Mouse (Mus musculus) limb, embryonic 12.5 days (tissue): ENCODE data around the gene Mfsd5. TPM values are rescaled to one million over a fixed set of nuclear protein-coding genes. Genes with fewer than 3 reads are reported as not detected.

Source experiments
- ATAC-seq: fragments of 200-750 bp; cut with Nextera tagmentation; 2 replicates; pipeline ENCODE4 v1.8.0; 2017; ENCODE audit warnings: low read depth, moderate TSS enrichment; ENCODE audit not compliant: insufficient number of reproducible peaks, insufficient read depth, low FRiP score, low TSS enrichment
- H3K27ac ChIP-seq: fragments of 300-500 bp; sonication (generic); 2 replicates; pipeline ENCODE4 v1.5.1; 2016; ENCODE audit warnings: mild to moderate bottlenecking, moderate library complexity
- H3K27me3 ChIP-seq: fragments of 300-500 bp; sonication (generic); 2 replicates; pipeline ENCODE4 v1.6.1; 2016; ENCODE audit warnings: mild to moderate bottlenecking, moderate library complexity
- H3K36me3 ChIP-seq: fragments of 300-500 bp; sonication (generic); 2 replicates; pipeline ENCODE4 v1.6.1; 2016; ENCODE audit warnings: mild to moderate bottlenecking, moderate library complexity
- H3K4me1 ChIP-seq: fragments of 300-500 bp; sonication (generic); replicated peaks from 2 replicates; pipeline ENCODE4 v1.6.1; 2016
- H3K4me2 ChIP-seq: fragments of 300-500 bp; sonication (generic); 2 replicates; pipeline ENCODE4 v1.6.1; 2016; ENCODE audit warnings: mild to moderate bottlenecking, moderate library complexity
- H3K4me3 ChIP-seq: fragments of 300-500 bp; sonication (generic); replicated peaks from 2 replicates; pipeline ENCODE4 v1.5.1; 2016; ENCODE audit warnings: mild to moderate bottlenecking
- H3K9ac ChIP-seq: fragments of 300-500 bp; sonication (generic); replicated peaks from 2 replicates; pipeline ENCODE4 v1.6.1; 2016; ENCODE audit warnings: mild to moderate bottlenecking, moderate library complexity
- H3K9me3 ChIP-seq: fragments of 300-500 bp; sonication (generic); 2 replicates; pipeline ENCODE4 v1.6.1; 2016; ENCODE audit warnings: mild to moderate bottlenecking, moderate library complexity
- WGBS: fragments of 180-500 bp; shearing (Covaris S2); methylation state at CpG from one replicate; pipeline ENCODE4 v1.1.7; 2016; 5-methylcytosine and 5-hydroxymethylcytosine counted together
- polyA plus RNA-seq: library from polyadenylated mRNA; unstranded; fragments of >200 nt; fragmentation: Nextera tagmentation; extraction: Ambion mirVana; gene quantifications from 2 replicates; pipeline ENCODE4 v1.2.1, GENCODE M21; 2016

The Mfsd5 gene
- polyA plus RNA-seq, 1 experiment from 2014 or later = 58.8 TPM

GRCm38 (mm10) chr15:102249251-102249691, 30.0 kb upstream of the Mfsd5 start:
- no peaks in the 10 kb centered on the region for H3K9me3 ChIP-seq
- H3K4me3 ChIP-seq = peak overlapping the region; percentile 67
- peaks cover 80% of the 10 kb centered on the region for H3K4me1 ChIP-seq
- ATAC-seq = peak; percentile 50; the same call in 1 of the 2 replicates
- H3K4me2 ChIP-seq = peak overlapping the region; percentile 97
- H3K36me3 ChIP-seq = peaks cover 45% of the 10 kb centered on the region
- peak overlapping the region; percentile 100 for H3K27ac ChIP-seq
- WGBS = 0% methylated on average over 13 of the region's 13 CpGs
- H3K9ac ChIP-seq = peak overlapping the region; percentile 52
- H3K27me3 ChIP-seq = no peaks in the 10 kb centered on the region

- no peaks in the 10 kb centered on the region for H3K9me3 ChIP-seq
- WGBS = 33% methylated on average over 9 of the region's 9 CpGs
- ATAC-seq = no peak
- peak overlapping the region; percentile 52 for H3K9ac ChIP-seq
- no peaks in the 10 kb centered on the region for H3K27me3 ChIP-seq
- H3K4me2 ChIP-seq = peak overlapping the region; percentile 97
- peaks cover 48% of the 10 kb centered on the region for H3K36me3 ChIP-seq
- peak overlapping the region; percentile 100 for H3K27ac ChIP-seq
- H3K4me1 ChIP-seq = peaks cover 81% of the 10 kb centered on the region
- H3K4me3 ChIP-seq = peak overlapping the region; percentile 67
These were observed 29.3 kb upstream of the Mfsd5 start for GRCm38 (mm10) chr15:102249967-102250366.

DNA sequence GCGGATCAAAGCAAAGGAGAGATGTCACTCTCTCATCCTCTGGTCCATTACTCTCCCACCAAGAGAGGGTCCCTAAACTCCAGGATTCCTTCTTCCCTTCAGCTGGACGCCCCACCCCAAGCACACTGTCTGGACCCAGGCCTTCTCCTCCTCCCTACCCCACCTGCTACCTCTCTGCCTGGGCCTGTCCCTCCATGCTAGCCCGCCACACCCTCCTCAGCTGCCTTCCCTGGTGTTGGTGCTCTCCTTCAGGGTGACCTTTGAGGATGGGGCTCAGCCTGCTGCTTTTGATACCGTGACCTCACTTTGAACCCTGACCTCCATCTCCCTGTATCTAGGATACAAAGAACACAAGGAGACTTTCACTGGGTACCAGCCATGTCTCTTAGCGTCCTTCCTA, 28.7 kb upstream of the Mfsd5 start:
- Histone ChIP-seq H3K4me1 (peaks cover 81% of the 10 kb centered on the region), H3K27ac (peak overlapping the region; percentile 100), H3K9me3 (no peaks in the 10 kb centered on the region), H3K9ac (peak overlapping the region; percentile 52), H3K4me3 (peak overlapping the region; percentile 67; the same call in 1 of the 2 replicates), H3K36me3 (peaks cover 49% of the 10 kb centered on the region), H3K27me3 (no peaks in the 10 kb centered on the region), H3K4me2 (peak overlapping the region; percentile 97)
- no peak for ATAC-seq
- WGBS = 54% methylated on average over 5 of the region's 5 CpGs

GRCm38 (mm10) chr15:102255547-102256255, 23.6 kb upstream of the Mfsd5 start:
- peaks cover 38% of the 10 kb centered on the region for H3K36me3 ChIP-seq
- peak overlapping the region; percentile 82 for H3K4me3 ChIP-seq
- H3K4me2 ChIP-seq = peak overlapping the region; percentile 92
- ATAC-seq = peak; percentile 55
- H3K4me1 ChIP-seq = peaks cover 86% of the 10 kb centered on the region
- H3K9ac ChIP-seq = peak overlapping the region; percentile 93
- H3K27me3 ChIP-seq = no peaks in the 10 kb centered on the region
- WGBS = 31% methylated on average over 13 of the region's 14 CpGs
- H3K27ac ChIP-seq = peak overlapping the region; percentile 99
- no peaks in the 10 kb centered on the region for H3K9me3 ChIP-seq

DNA sequence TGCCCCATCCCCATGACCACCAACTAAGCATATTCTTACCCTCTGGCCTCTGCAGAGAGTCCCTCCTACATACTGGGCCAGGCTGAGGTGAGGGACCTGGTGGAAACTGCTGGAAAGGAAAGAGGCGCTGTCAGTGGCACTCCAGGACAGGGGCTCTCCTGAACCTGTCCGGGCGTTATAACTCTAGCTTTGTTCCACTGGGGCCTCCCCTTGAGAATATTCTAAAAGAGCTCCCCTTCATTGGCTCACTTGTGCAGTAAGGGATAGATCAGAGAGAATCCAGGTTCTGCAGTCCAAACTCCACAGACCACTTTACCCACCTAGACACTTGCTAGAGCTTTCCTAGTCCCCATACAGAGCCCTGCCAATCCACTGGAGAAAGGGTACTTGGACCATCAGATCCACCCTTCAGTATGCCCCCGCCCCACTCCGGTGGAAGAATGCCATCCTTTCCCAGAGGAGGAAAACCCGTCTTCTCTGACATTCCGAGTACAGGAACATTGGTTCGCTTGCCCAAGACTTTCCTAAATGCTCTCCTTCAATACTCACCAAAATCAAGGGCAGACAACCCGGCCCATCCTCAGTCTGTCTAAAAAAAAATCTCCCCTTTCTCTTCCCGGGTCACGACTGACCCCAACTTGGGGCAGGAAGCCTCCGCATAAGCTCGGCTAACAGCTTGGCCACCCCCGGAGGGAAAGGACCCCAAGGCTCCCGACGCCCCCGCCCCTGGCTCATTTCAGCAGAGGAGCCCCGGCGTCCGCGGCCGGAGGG, 22.6 kb upstream of the Mfsd5 start:
- 5% methylated on average over 22 of the region's 22 CpGs for WGBS
- no peak for ATAC-seq
- Histone ChIP-seq H3K9me3 (no peaks in the 10 kb centered on the region), H3K4me1 (peaks cover 80% of the 10 kb centered on the region), H3K4me2 (peak overlapping the region; percentile 92), H3K4me3 (peak overlapping the region; percentile 82), H3K27me3 (no peaks in the 10 kb centered on the region), H3K27ac (peak overlapping the region; percentile 99), H3K9ac (peak overlapping the region; percentile 93), H3K36me3 (peaks cover 29% of the 10 kb centered on the region)

GRCm38 (mm10) chr15:102257202-102258075, 21.8 kb upstream of the Mfsd5 start, which contains the start of gene Rarg:
Rarg (minus strand) TSS chr15:102257517.
- no peaks in the 10 kb centered on the region for H3K9me3 ChIP-seq
- H3K9ac ChIP-seq = peak within 1 kb of the TSS; percentile 93
- peak within 1 kb of the TSS; percentile 99 for H3K27ac ChIP-seq
- H3K27me3 ChIP-seq = no peaks in the 10 kb centered on the region
- peak within 1 kb of the TSS; percentile 82 for H3K4me3 ChIP-seq
- WGBS = under 1% methylated on average over 32 of the region's 46 CpGs
- peaks cover 80% of the 10 kb centered on the region for H3K4me1 ChIP-seq
- peak; percentile 39 for ATAC-seq
- H3K4me2 ChIP-seq = peak within 1 kb of the TSS; percentile 92
- H3K36me3 ChIP-seq = peaks cover 21% of the 10 kb centered on the region

DNA sequence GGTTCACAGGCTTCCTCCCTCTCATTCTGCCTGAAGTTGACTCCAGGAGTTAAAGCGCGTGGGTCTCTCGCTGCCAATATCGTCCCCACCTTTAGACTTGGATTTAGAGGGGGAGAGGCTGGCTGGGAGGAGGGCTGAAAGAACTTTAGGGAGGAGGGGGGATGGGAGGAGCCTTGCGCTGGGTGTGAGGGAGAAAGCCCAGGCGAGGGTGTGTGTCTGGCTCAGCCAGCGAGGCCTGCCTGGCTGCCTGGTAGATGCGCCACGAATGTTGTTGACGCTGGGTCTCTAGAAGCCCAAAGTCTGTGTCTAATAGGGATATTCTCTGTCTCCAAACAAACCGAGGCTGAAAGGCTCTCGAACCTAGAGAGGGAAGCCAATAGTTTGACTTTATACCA, 21.2 kb upstream of the Mfsd5 start:
- H3K9ac ChIP-seq = 0 out of 2 replicates have a peak overlapping the region, but pooled peaks have one; percentile 35

DNA sequence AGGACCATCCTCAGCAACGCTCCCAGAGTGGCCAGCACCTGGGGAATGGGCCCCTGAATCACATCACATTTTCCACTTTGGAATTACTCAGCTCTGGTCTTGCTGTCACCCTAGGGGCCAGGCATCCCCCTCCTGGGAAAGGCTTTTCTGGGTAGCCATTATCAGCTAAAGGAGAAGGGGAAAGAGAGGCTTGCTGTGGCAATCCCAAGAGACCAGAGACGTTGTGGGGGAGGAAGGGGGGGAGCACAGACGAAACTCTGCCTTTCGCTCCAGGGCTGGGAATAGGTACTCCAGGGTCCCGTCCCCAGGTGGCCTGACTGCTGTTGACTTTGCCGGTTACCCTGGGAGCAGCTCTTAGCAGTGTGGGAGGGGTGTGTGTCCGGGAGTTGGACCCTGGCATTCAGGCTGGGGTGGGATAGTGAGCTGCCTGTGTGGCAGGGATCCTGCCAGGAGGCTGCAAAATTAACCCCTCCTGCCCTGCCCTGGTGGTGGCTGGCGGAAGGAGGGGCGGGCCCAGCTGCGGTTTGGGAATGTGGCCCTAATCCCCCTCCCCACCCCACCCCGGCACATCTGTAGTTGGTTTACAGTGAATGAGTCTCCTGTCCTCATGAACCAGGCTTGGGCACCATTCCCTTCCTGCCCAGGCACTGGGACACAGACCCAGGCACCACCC, 20.5 kb upstream of the Mfsd5 start:
- Histone ChIP-seq H3K4me1 (peaks cover 72% of the 10 kb centered on the region), H3K4me2 (peak overlapping the region; percentile 92)

More for the DNA sequence above, 21.2 kb upstream of the Mfsd5 start:
- 1% methylated on average over 12 of the region's 12 CpGs for WGBS
- Histone ChIP-seq H3K4me3 (peak overlapping the region; percentile 82), H3K27ac (peak overlapping the region; percentile 99), H3K4me2 (peak overlapping the region; percentile 92), H3K36me3 (peaks cover 15% of the 10 kb centered on the region), H3K4me1 (peaks cover 77% of the 10 kb centered on the region), H3K27me3 (no peaks in the 10 kb centered on the region), H3K9me3 (no peaks in the 10 kb centered on the region)
- ATAC-seq = peak; percentile 53; the same call in 1 of the 2 replicates

DNA sequence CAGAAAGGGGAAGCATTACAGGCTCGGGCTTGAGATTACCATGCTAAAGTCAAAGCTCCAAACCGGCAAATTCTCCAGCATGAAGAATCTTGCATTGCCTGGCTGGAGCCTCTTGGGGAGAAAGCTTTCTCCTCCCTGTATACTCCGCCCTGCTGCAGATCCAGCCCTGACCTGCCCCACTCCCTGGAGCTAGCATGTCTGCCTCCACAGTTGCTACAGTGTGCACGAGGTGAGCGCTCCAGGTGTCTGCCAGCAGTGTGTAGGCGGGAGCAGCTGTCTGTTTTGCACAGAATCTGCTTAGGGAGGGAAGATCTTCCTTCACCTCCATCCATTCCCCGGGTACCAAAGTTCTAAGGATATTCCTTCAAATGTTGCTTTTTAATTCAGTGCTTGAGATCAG, 16.7 kb upstream of the Mfsd5 start:
- H3K27ac ChIP-seq = peak overlapping the region; percentile 18; the same call in 1 of the 2 replicates
- no peaks in the 10 kb centered on the region for H3K27me3 ChIP-seq
- H3K4me2 ChIP-seq = no peak overlapping the region
- 43% methylated on average over 7 of the region's 7 CpGs for WGBS
- H3K4me3 ChIP-seq = no peak overlapping the region
- no peak for ATAC-seq
- no peaks in the 10 kb centered on the region for H3K9me3 ChIP-seq
- no peaks in the 10 kb centered on the region for H3K36me3 ChIP-seq
- H3K4me1 ChIP-seq = peaks cover 42% of the 10 kb centered on the region
- H3K9ac ChIP-seq = no peak overlapping the region

More for the DNA sequence above, 20.5 kb upstream of the Mfsd5 start:
- H3K27me3 ChIP-seq = no peaks in the 10 kb centered on the region
- ATAC-seq = peak; percentile 19; the same call in 1 of the 2 replicates
- H3K27ac ChIP-seq = peak overlapping the region; percentile 99
- H3K9ac ChIP-seq = peak overlapping the region; percentile 35; the same call in 1 of the 2 replicates
- no peaks in the 10 kb centered on the region for H3K9me3 ChIP-seq
- peak overlapping the region; percentile 82 for H3K4me3 ChIP-seq
- 4% methylated on average over 11 of the region's 11 CpGs for WGBS
- peaks cover 9% of the 10 kb centered on the region for H3K36me3 ChIP-seq

GRCm38 (mm10) chr15:102263037-102263436, 16.2 kb upstream of the Mfsd5 start:
- Histone ChIP-seq H3K27ac (peak overlapping the region; percentile 18; the same call in 1 of the 2 replicates), H3K9ac (no peak overlapping the region), H3K9me3 (no peaks in the 10 kb centered on the region), H3K36me3 (no peaks in the 10 kb centered on the region), H3K4me1 (peaks cover 37% of the 10 kb centered on the region), H3K4me3 (no peak overlapping the region), H3K4me2 (no peak overlapping the region), H3K27me3 (no peaks in the 10 kb centered on the region)
- no peak for ATAC-seq
- 77% methylated on average over 2 of the region's 2 CpGs for WGBS
